Mouse (Mus musculus) brown adipose tissue, adult 24 weeks (tissue): Measurements from ENCODE around the gene Smim22. TPM values are rescaled to one million over a fixed set of nuclear protein-coding genes. Genes with fewer than 3 reads are reported as not detected.

Experiments
- H3K27ac ChIP-seq: fragments of 200-500 bp; replicated peaks from 2 replicates; pipeline ENCODE4 v1.5.1; 2012; ENCODE audit warnings: low read depth, mild to moderate bottlenecking, low read length
- H3K4me1 ChIP-seq: fragments of 200-500 bp; 2 replicates; pipeline ENCODE4 v1.6.1; 2012; ENCODE audit warnings: low read length, mixed read lengths; ENCODE audit not compliant: control insufficient read depth, insufficient read depth, insufficient read length
- H3K4me3 ChIP-seq: fragments of 200-500 bp; 2 replicates; pipeline ENCODE4 v1.5.1; 2012; ENCODE audit warnings: low read depth, mild to moderate bottlenecking, low read length, moderate library complexity; ENCODE audit not compliant: insufficient read depth
- polyA plus RNA-seq: library from polyadenylated mRNA; stranded (reverse); fragments of >200 nt; gene quantifications from 2 replicates; pipeline ENCODE4 v1.2.4, GENCODE M21; 2012; ENCODE audit not compliant: missing spikeins, insufficient read depth, insufficient read length

Gene Smim22
- polyA plus RNA-seq, 1 experiment = not detected

DNA sequence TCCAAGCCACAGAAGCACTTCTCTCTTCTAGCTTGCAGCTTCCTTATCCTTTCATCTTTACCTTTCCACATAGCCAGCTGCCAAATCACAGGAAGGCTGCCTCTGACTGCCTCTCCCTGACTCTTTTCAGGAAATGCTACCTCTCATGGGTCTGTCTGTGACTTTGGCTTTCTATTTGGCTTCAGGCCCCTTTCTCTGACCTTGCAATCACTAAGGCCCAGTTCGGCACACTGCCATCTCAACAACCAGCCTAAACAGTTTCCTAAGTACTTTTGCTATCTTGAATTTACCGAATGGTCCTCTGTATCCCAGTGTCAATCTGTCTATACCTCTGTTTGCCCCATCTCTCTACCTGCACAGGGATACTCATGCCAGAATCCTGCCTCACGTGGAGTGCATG is 28.5 kb downstream of the Smim22 start:
- Histone ChIP-seq H3K27ac (no peak overlapping the region), H3K4me3 (no peak overlapping the region), H3K4me1 (no peaks in the 10 kb centered on the region)

- Histone ChIP-seq H3K27ac (no peak overlapping the region), H3K4me1 (no peaks in the 10 kb centered on the region), H3K4me3 (no peak overlapping the region)
Observed at GRCm38 (mm10) chr16:5036649-5037234, 29.7 kb downstream of the Smim22 start.

GRCm38 (mm10) chr16:5045322-5045721 is 38.2 kb downstream of the Smim22 start:
- Histone ChIP-seq H3K4me3 (no peak overlapping the region), H3K27ac (no peak overlapping the region), H3K4me1 (no peaks in the 10 kb centered on the region)

DNA sequence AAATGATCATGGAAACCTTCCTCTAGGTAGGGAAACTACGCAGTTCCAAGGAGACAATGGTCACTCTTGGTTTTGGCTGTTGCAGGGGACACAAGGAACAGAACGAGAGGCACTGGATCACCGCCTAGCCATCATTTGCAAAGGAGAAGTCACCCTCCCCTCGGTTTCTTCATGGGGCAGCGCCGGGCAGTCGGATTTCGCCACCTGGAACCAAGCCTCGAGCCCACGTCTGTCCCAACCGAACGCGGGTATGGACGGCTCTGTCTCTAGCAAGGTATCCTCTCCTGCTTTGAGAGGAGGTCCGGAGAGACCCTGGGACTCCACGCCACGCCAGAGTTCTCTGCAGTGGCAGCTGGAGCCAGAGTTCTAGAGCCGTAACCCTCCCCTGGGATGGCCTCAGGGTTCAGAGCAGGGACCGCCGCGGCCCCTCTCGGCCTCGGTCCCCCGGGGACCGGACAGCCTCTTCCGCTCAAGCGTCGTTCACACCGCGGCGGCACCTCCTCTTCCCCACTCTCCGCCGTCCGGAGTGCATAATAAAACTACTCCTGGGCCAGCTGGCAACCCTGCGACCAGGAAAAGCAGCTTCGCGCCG is 42.2 kb downstream of the Smim22 start:
- Histone ChIP-seq H3K27ac (peak overlapping the region; percentile 94), H3K4me1 (no peaks in the 10 kb centered on the region; the same call in 1 of the 2 replicates), H3K4me3 (peak overlapping the region; percentile 83)

DNA sequence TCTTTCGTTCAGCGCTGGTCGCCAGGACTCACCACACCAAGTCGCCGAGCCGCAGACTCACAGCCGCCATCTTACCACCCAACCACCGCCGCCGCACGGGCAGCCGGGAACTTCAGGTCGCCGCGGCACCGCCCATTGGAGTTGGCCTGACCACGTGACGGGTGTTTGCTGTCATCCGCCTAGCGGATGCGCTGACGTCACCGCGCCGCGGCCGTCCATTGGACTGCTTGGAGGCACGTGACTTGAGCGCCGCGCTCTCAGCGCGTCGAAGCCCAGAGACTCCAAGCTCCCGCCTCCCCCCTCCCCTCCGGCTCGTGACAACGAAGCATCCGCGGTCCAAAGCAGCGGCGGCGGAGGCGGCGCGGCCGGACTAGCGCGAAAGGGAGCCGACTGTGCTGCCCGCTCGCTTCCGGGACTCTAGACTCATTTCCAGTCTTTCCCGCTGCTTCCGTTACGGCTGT is 42.7 kb downstream of the Smim22 start, which contains the start of the genes Glyr1 and Ubn1:
Gene Glyr1 (minus strand): TSS at position 90 of the 461 bp plus-strand sequence.
Gene Ubn1 (plus strand): TSS at position 284 of the 461 bp plus-strand sequence.
- H3K4me1 ChIP-seq = no peaks in the 10 kb centered on the region; the same call in 1 of the 2 replicates
- peak within 1 kb of the TSS; percentile 87 for H3K4me3 ChIP-seq
- H3K27ac ChIP-seq = peak within 1 kb of the TSS; percentile 94

DNA sequence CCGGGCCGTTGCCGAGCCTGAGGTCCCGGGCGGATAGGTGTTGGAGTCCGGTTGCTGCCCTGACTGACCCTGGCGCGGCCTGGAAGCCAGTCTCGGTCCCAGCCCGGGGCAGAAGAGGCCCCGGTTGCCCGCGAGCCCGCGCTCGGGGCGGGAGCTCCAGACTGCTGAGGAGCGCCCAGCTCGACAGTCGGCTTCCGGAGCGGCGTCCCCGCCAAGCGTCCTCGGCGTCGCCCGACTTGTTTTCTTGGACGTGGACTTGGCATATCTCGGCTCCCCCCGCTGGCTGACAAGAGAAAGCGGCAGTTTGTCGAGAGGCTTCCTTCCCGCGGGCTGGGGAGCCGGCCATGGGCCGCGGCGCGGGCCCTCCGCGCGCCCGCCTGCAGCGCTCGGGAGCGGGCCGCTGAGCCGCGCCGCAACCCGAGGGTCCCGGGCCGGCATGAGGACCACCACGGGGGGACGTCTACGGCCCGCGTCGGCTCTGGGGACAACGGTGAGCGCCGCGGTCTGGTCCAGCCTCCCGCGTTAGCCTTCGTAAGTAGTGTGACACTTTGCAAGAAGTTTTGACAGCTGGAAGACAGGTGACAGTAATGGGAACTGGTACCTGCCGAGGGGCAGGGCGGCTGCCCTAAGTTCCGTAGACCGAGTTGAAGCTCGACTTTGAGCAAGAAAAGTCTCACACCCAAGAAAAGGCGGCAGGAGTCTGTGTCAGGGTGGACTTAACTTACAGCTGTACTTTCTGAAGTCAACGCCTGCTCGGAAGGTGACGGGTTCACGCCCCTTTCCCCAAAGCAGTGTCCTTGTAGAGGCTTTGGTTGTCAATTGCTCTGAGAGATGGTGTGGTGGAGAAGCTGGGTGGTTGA is 43.4 kb downstream of the Smim22 start:
- Histone ChIP-seq H3K27ac (peak overlapping the region; percentile 90), H3K4me3 (peak overlapping the region; percentile 87), H3K4me1 (no peaks in the 10 kb centered on the region; the same call in 1 of the 2 replicates)

Other genes with a start within 250 kb of the Smim22 start
- 98.7 and 99.2 TPM in 2 replicates for gene Cdip1, start 217.0 kb upstream of the Smim22 start, polyA plus RNA-seq
- gene 4930562C15Rik, start 171.9 kb upstream of the Smim22 start, polyA plus RNA-seq = not detected in 2 replicates
- 14.2 and 16.7 TPM in 2 replicates for gene Ubald1, start 127.0 kb upstream of the Smim22 start, polyA plus RNA-seq
- 50.6 and 52.6 TPM in 2 replicates for gene Mgrn1, start 121.0 kb upstream of the Smim22 start, polyA plus RNA-seq
- gene Nudt16l1, start 68.5 kb upstream of the Smim22 start, polyA plus RNA-seq = 34.4 and 43.4 TPM in 2 replicates
- gene Anks3, start 43.1 kb upstream of the Smim22 start, polyA plus RNA-seq = 12.0 and 14.1 TPM in 2 replicates
- not detected in 2 replicates for gene Sept12, start 9.4 kb upstream of the Smim22 start, polyA plus RNA-seq
- 26.5 and 29.3 TPM in 2 replicates for gene Rogdi, start 6.3 kb downstream of the Smim22 start, polyA plus RNA-seq
- 45.6 and 46.5 TPM in 2 replicates for gene Glyr1, start 42.6 kb downstream of the Smim22 start, polyA plus RNA-seq
- gene Ubn1, start 42.8 kb downstream of the Smim22 start, polyA plus RNA-seq = 8.3 and 9.3 TPM in 2 replicates
- 1.2 and 2.5 TPM in 2 replicates for gene Ppl, start 125.1 kb downstream of the Smim22 start, polyA plus RNA-seq
- 0.38 TPM in 1 of 2 replicates, not detected in the other for gene Sec14l5, start 139.8 kb downstream of the Smim22 start, polyA plus RNA-seq
- gene Nagpa, start 196.7 kb downstream of the Smim22 start, polyA plus RNA-seq = 8.9 and 12.7 TPM in 2 replicates
- not detected in 2 replicates for gene AU021092, start 215.0 kb downstream of the Smim22 start, polyA plus RNA-seq
- gene Alg1, start 226.3 kb downstream of the Smim22 start, polyA plus RNA-seq = 20.0 and 20.2 TPM in 2 replicates
- 29.4 and 34.0 TPM in 2 replicates for gene Eef2kmt, start 248.7 kb downstream of the Smim22 start, polyA plus RNA-seq